Mouse (Mus musculus): ENCODE data around the gene Hspa1l. TPM values are rescaled to one million over a fixed set of nuclear protein-coding genes. Genes with fewer than 3 reads are reported as not detected.
"Not testable (repeated sequence)": the region's sequence is repeated elsewhere in the genome, so short reads cannot be mapped to it uniquely, and the experiment has no call there.

Gene Hspa1l
- polyA plus RNA-seq, 1 experiment, result 0.25 TPM

DNA sequence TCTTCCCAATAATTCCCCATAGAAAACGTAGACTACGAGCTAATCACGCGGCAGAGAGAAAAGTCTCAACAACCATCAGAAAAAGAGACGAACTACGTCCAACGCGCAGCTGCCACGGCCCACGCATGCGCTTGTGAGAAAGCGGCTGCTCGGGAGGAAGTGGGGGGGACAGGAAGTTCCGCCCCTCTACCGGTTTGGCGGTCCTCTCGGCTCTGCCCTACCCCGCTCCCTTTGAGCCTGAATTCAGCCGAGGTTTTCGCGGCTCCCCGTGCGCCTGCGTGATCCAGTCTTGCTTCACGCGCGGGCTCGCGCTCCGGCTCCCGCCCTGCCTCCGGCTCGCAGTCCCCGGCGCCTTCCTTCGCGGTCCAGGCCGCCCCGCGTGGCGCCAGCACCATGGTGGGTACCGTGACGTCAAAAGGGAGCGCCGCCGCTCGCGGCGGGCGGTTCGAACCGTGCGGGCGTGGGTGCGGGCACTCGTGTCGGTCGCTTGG lies 9.2 kb downstream of the Hspa1l start, which contains the start of gene Lsm2:
Gene Lsm2 (plus strand): TSS at position 173 of the 491 bp plus-strand sequence.
- Histone ChIP-seq H3K4me3 (ENCODE audit: low read depth, low read length) (peak within 1 kb of the TSS; percentile 99), H3K9ac (ENCODE audit: low read depth, poor library complexity, severe bottlenecking) (peak within 1 kb of the TSS; percentile 95), H3K27ac (ENCODE audit: insufficient read depth, low read length) (peak within 1 kb of the TSS; percentile 63), H3K4me1 (ENCODE audit: control insufficient read depth, insufficient read depth, low read length) (no peaks in the 10 kb centered on the region), H3K27me3 (ENCODE audit: control insufficient read depth, insufficient read depth, low read length, poor library complexity, severe bottlenecking) (no peaks in the 10 kb centered on the region), H3K36me3 (ENCODE audit: control insufficient read depth, insufficient read depth, low read length, poor library complexity, severe bottlenecking) (peaks cover 22% of the 10 kb centered on the region), H3K9me3 (replicated peaks; ENCODE audit: control insufficient read depth, insufficient read depth, low read length, poor library complexity, severe bottlenecking) (no peaks in the 10 kb centered on the region)
- no peak for TF ChIP-seq CTCF (IDR thresholded peaks at IDR 0.05; ENCODE audit: low read depth, low read length)
- TF ChIP-seq POLR2A (IDR thresholded peaks at IDR 0.05; ENCODE audit: insufficient read depth, low read length), result peak; percentile 88
- no peak for TF ChIP-seq EP300 (IDR thresholded peaks at IDR 0.05; ENCODE audit: insufficient read depth, low read depth, low read length)

GRCm38 (mm10) chr17:34982328-34982727 lies 9.8 kb downstream of the Hspa1l start:
- Histone ChIP-seq H3K9ac (ENCODE audit: low read depth, poor library complexity, severe bottlenecking) (peak overlapping the region; percentile 95), H3K27me3 (ENCODE audit: control insufficient read depth, insufficient read depth, low read length, poor library complexity, severe bottlenecking) (no peaks in the 10 kb centered on the region), H3K4me3 (ENCODE audit: low read depth, low read length) (peak overlapping the region; percentile 99), H3K36me3 (ENCODE audit: control insufficient read depth, insufficient read depth, low read length, poor library complexity, severe bottlenecking) (peaks cover 24% of the 10 kb centered on the region), H3K9me3 (replicated peaks; ENCODE audit: control insufficient read depth, insufficient read depth, low read length, poor library complexity, severe bottlenecking) (no peaks in the 10 kb centered on the region), H3K27ac (ENCODE audit: insufficient read depth, low read length) (peak overlapping the region; percentile 63), H3K4me1 (ENCODE audit: control insufficient read depth, insufficient read depth, low read length) (no peaks in the 10 kb centered on the region)
- no peak for TF ChIP-seq POLR2A (IDR thresholded peaks at IDR 0.05; ENCODE audit: insufficient read depth, low read length)
- TF ChIP-seq EP300 (IDR thresholded peaks at IDR 0.05; ENCODE audit: insufficient read depth, low read depth, low read length), result no peak
- TF ChIP-seq CTCF (IDR thresholded peaks at IDR 0.05; ENCODE audit: low read depth, low read length), result no peak

DNA sequence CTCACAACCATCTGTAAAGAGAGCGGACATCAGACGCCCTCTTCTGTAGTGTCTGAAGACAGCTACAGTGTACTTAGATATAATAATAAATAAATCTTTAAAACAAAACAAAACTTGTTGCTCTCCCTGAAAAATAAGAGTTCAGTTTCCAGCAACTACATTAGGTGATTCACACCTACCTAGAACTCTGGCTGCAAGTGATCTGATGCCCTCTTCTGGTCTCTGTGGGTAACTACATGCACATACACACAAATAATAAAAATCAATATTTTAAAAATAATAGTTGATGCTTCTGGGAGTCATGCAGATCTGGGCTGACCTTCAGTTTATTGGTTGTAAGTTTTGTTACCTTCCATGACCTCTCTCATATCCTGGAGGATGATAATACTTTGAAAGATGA lies 11.7 kb downstream of the Hspa1l start:
- no peaks in the 10 kb centered on the region for H3K27me3 ChIP-seq (ENCODE audit: control insufficient read depth, insufficient read depth, low read length, poor library complexity, severe bottlenecking)
- TF ChIP-seq CTCF (IDR thresholded peaks at IDR 0.05; ENCODE audit: low read depth, low read length), result no peak
- no peak for TF ChIP-seq POLR2A (IDR thresholded peaks at IDR 0.05; ENCODE audit: insufficient read depth, low read length)
- TF ChIP-seq EP300 (IDR thresholded peaks at IDR 0.05; ENCODE audit: insufficient read depth, low read depth, low read length), result no peak
- peaks cover 32% of the 10 kb centered on the region for H3K36me3 ChIP-seq (ENCODE audit: control insufficient read depth, insufficient read depth, low read length, poor library complexity, severe bottlenecking)
- no peak overlapping the region for H3K27ac ChIP-seq (ENCODE audit: insufficient read depth, low read length)
- no peaks in the 10 kb centered on the region for H3K4me1 ChIP-seq (ENCODE audit: control insufficient read depth, insufficient read depth, low read length)
- H3K4me3 ChIP-seq (ENCODE audit: low read depth, low read length), result no peak overlapping the region
- H3K9ac ChIP-seq (ENCODE audit: low read depth, poor library complexity, severe bottlenecking), result no peak overlapping the region
- no peaks in the 10 kb centered on the region for H3K9me3 ChIP-seq (replicated peaks; ENCODE audit: control insufficient read depth, insufficient read depth, low read length, poor library complexity, severe bottlenecking)

DNA sequence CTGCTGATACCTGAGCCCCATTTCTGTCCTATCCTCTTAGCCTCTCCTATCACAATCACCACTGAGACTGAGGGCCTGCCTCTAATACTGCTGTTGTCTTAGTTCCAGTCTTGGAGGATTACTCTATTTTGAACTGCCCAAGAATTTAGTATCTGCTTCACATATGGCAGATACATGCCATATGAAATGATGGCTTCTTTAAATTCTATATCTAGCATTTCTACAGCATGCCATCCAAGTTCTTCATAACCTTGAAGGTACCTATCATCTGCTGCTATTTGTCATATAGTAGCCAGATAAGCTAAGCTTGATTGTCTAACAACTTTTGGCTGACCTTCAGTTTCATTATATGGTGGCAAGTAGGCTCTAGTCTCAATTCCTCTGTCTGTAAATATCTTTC lies 22.2 kb downstream of the Hspa1l start:
- no peaks in the 10 kb centered on the region for H3K9me3 ChIP-seq (replicated peaks; ENCODE audit: control insufficient read depth, insufficient read depth, low read length, poor library complexity, severe bottlenecking)
- H3K4me1 ChIP-seq (ENCODE audit: control insufficient read depth, insufficient read depth, low read length), result peaks cover 5% of the 10 kb centered on the region
- no peaks in the 10 kb centered on the region for H3K27me3 ChIP-seq (ENCODE audit: control insufficient read depth, insufficient read depth, low read length, poor library complexity, severe bottlenecking)
- no peak overlapping the region for H3K9ac ChIP-seq (ENCODE audit: low read depth, poor library complexity, severe bottlenecking)
- TF ChIP-seq CTCF (IDR thresholded peaks at IDR 0.05; ENCODE audit: low read depth, low read length) (no peak), POLR2A (IDR thresholded peaks at IDR 0.05; ENCODE audit: insufficient read depth, low read length) (no peak), EP300 (IDR thresholded peaks at IDR 0.05; ENCODE audit: insufficient read depth, low read depth, low read length) (no peak)
- H3K36me3 ChIP-seq (ENCODE audit: control insufficient read depth, insufficient read depth, low read length, poor library complexity, severe bottlenecking), result peaks cover 8% of the 10 kb centered on the region
- H3K27ac ChIP-seq (ENCODE audit: insufficient read depth, low read length), result no peak overlapping the region; the same call in 1 of the 2 replicates
- no peak overlapping the region for H3K4me3 ChIP-seq (ENCODE audit: low read depth, low read length)

GRCm38 (mm10) chr17:34995192-34995591 lies 22.7 kb downstream of the Hspa1l start:
- H3K4me1 ChIP-seq (ENCODE audit: control insufficient read depth, insufficient read depth, low read length); H3K9me3 ChIP-seq (replicated peaks; ENCODE audit: control insufficient read depth, insufficient read depth, low read length, poor library complexity, severe bottlenecking); H3K27me3 ChIP-seq (ENCODE audit: control insufficient read depth, insufficient read depth, low read length, poor library complexity, severe bottlenecking); H3K36me3 ChIP-seq (ENCODE audit: control insufficient read depth, insufficient read depth, low read length, poor library complexity, severe bottlenecking); H3K4me3 ChIP-seq (ENCODE audit: low read depth, low read length); H3K9ac ChIP-seq (ENCODE audit: low read depth, poor library complexity, severe bottlenecking); H3K27ac ChIP-seq (ENCODE audit: insufficient read depth, low read length): not testable (repeated sequence)

GRCm38 (mm10) chr17:34995927-34996326 lies 23.4 kb downstream of the Hspa1l start:
- H3K4me3 ChIP-seq (ENCODE audit: low read depth, low read length); H3K4me1 ChIP-seq (ENCODE audit: control insufficient read depth, insufficient read depth, low read length); H3K36me3 ChIP-seq (ENCODE audit: control insufficient read depth, insufficient read depth, low read length, poor library complexity, severe bottlenecking); H3K9me3 ChIP-seq (replicated peaks; ENCODE audit: control insufficient read depth, insufficient read depth, low read length, poor library complexity, severe bottlenecking); H3K27me3 ChIP-seq (ENCODE audit: control insufficient read depth, insufficient read depth, low read length, poor library complexity, severe bottlenecking); H3K27ac ChIP-seq (ENCODE audit: insufficient read depth, low read length); H3K9ac ChIP-seq (ENCODE audit: low read depth, poor library complexity, severe bottlenecking): not testable (repeated sequence)

All from ES-Bruce4 (cell line).